Mouse (Mus musculus) natural killer cell, adult 2 months (primary cell): ENCODE measurements at regions not wholly inside any gene's neighbourhood (a gene's known extent, or its start where the extent isn't known, plus 50 kb on each side); places are given as distances from the start of the nearest gene placed in this dataset.
A peak's percentile ranks its signal among the peaks of the same experiment; 100 is the strongest.

ENCODE experiments used
- DNase-seq, 2 experiments: peaks; one replicate each; pipeline ENCODE4 v3.0.0; 2022; ENCODE audit warnings: low spot score in 2 of 2

GRCm38 (mm10) chr10:98703642-98704293 lies 210.4 kb upstream of the Atp2b1 start:
- no peak for DNase-seq

- DNase-seq = no peak
Observed at GRCm38 (mm10) chr10:98704559-98704958, 209.6 kb upstream of the Atp2b1 start.

GRCm38 (mm10) chr10:98717856-98718255 lies 196.3 kb upstream of the Atp2b1 start:
- peak in 1 of 2 experiments; percentile 24 for DNase-seq

GRCm38 (mm10) chr10:98718706-98719105 lies 195.5 kb upstream of the Atp2b1 start:
- DNase-seq = no peak

- DNase-seq = no peak
Observed at GRCm38 (mm10) chr10:98720256-98721005, 193.8 kb upstream of the Atp2b1 start.

- DNase-seq = no peak
Observed at GRCm38 (mm10) chr10:98725110-98725509, 189.1 kb upstream of the Atp2b1 start.

GRCm38 (mm10) chr10:98727130-98727529 lies 187.1 kb upstream of the Atp2b1 start:
- no peak for DNase-seq

- no peak for DNase-seq
Observed at GRCm38 (mm10) chr10:98728396-98729030, 185.7 kb upstream of the Atp2b1 start.

- no peak for DNase-seq
Observed at GRCm38 (mm10) chr10:98733950-98734585, 180.1 kb upstream of the Atp2b1 start.

- DNase-seq = no peak
Observed at GRCm38 (mm10) chr10:98740507-98741147, 173.6 kb upstream of the Atp2b1 start.

GRCm38 (mm10) chr10:98741398-98741797 lies 172.8 kb upstream of the Atp2b1 start:
- no peak for DNase-seq

GRCm38 (mm10) chr10:98742822-98743605 lies 171.2 kb upstream of the Atp2b1 start:
- no peak for DNase-seq

- peak; percentile 61 to 71 for DNase-seq
Observed at GRCm38 (mm10) chr10:98744246-98744645, 170.0 kb upstream of the Atp2b1 start.

- DNase-seq = no peak
Observed at GRCm38 (mm10) chr10:98744662-98745061, 169.5 kb upstream of the Atp2b1 start.

- DNase-seq = peak; percentile 14 to 31
Observed at GRCm38 (mm10) chr10:98745409-98745808, 168.8 kb upstream of the Atp2b1 start.

- DNase-seq = no peak
Observed at GRCm38 (mm10) chr10:98745861-98746260, 168.3 kb upstream of the Atp2b1 start.

GRCm38 (mm10) chr10:98748856-98749583 lies 165.2 kb upstream of the Atp2b1 start:
- no peak for DNase-seq

GRCm38 (mm10) chr10:98749584-98749947 lies 164.6 kb upstream of the Atp2b1 start:
- DNase-seq = no peak

GRCm38 (mm10) chr10:98751376-98752058 lies 162.7 kb upstream of the Atp2b1 start:
- DNase-seq = no peak

- DNase-seq = no peak
Observed at GRCm38 (mm10) chr10:98761080-98761479, 153.1 kb upstream of the Atp2b1 start.
